Mouse (Mus musculus) thymus, adult 2 months (tissue): Measurements from ENCODE around the gene Kif26a.

Source experiments
- CTCF ChIP-seq: fragments of 200-500 bp; IDR thresholded peaks from 2 replicates; pipeline ENCODE4 v1.5.1; 2012; ENCODE audit warnings: mild to moderate bottlenecking, control low read depth, low read length, moderate library complexity, borderline replicate concordance; ENCODE audit not compliant: control insufficient read depth, poor library complexity, insufficient read depth; ENCODE audit errors: extremely low read depth
- POLR2A ChIP-seq: fragments of 200-500 bp; IDR thresholded peaks from 2 replicates; pipeline ENCODE4 v1.6.1; 2012; ENCODE audit warnings: mild to moderate bottlenecking, low read length, control low read depth, moderate library complexity; ENCODE audit not compliant: control insufficient read depth, poor library complexity, insufficient read depth; ENCODE audit errors: extremely low read depth

DNA sequence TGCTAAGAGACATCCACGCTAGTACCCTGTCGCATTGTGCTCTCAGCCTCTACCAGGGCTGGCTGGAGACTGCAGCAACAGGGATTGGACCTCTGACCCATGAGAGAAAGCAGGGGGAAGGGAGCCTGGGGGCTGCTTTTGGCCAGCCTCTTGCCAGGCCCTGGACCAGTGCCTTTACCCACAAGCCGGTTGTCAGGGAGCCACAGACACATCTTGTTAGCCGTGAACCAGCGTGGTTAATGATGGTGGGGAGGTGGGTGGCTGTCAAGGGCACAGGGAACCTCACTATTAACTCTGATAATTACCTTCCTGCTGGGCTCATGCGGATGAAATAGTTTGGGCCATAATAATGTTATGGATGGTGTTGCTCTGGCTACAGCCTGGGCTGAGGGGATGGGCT lies 10.8 kb downstream of the Kif26a start:
- TF ChIP-seq CTCF (no peak), POLR2A (no peak)
